Mouse (Mus musculus) testis, postnatal 14 days (tissue): ENCODE results near the gene Nt5m.
"Not testable (repeated sequence)": the region's sequence is repeated elsewhere in the genome, so short reads cannot be mapped to it uniquely, and the experiment has no call there.

Experiments used
- DNase-seq: peaks from one replicate; pipeline ENCODE4 v3.0.0; 2021; ENCODE audit warnings: low spot score

The Nt5m gene

GRCm38 (mm10) chr11:59839008-59839458 lies at the start of gene Nt5m:
Nt5m (plus strand) TSS chr11:59839447.
- DNase-seq = peak; percentile 95

DNA sequence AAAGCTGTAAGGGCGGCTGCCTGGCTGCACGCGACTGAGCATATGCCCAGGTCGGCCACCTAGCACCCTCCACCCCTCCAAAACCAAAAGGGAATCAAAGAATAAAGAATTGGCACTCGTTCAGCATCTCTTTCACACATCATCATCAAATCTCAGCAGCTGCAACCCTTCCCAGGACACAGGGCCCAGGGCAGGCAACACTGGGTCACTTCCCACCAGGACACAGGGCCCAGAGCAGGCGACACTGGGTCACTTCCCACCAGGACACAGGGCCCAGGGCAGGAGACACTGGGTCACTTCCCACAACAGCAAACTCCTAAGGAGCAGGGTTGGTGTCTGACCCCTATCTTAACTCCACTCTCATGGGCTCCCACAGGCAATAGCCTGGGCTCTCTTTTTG lies 45.9 kb upstream of the Nt5m start:
- no peak for DNase-seq

DNA sequence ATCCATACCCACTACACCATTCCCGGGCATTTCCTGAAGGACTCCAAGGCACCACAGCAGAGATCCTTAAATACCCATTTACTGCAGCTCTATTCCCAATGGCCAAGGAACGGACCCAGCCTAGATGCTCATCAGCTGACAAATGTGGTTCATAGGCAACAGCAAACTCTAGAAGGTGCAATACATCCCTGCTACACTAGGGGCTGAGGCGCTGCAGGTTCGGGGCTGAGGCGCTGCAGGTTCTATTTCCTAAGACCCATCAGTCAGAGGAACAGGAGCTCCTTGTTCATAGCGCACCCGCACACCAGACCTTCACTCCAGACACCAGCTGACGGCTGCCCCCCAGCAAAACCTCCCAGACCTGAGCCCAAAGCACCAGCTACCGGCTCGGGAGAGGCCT lies 38.8 kb upstream of the Nt5m start:
- DNase-seq = no peak

DNA sequence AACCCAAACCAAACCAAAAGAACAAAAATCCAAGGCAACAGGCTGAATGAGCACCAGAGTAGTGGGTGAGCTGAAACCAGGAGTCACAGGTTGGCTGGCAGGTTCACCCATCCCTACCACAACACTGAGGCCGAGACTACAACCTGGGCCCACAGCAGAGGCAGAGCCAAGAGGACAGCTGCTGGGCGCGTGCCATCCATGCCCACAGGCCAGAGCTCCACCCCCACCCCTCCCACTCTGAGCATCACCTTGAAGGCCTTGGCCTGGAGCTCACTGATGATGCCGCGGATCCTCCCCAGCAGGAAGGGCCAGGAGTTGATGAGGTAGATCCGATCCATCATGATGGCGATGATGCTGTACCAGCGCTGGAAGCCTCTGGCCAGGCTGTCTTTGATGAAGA lies 37.4 kb upstream of the Nt5m start:
- DNase-seq = no peak

GRCm38 (mm10) chr11:59803516-59803915 lies 35.7 kb upstream of the Nt5m start:
- no peak for DNase-seq

DNA sequence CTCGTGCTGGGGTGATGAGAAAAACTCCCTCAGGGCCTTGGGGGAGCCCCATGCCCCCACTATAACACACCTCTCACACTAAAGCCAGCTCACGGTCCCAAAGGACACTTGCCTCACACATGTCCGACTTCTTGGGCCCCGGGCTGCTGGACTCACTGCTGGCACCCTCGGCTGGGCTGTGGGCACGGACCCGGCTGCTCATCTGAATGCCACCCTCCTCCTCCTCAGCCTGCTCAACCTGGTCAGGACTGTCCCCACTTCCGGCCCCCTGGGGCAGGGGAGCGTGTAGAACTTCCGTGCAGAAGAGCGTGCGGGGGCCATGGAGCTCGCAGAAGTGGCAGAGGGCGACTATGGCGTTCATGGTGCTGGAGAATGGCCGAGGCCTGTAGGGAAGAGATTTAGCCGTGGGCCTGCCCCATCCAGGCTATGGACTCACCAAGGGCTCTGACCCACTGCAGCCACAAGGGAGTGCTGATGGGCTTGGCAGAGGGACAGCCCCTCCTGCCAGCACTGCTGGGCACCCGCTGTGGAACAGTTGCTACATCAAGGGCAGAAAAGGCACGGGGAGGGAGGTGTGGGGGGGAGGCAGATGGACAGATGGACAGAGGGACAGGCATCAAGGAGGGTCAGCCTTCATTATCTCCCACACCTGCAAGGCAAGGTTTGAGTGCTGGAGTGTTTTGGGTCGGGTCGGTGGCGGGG lies 34.7 kb upstream of the Nt5m start:
- DNase-seq = no peak

GRCm38 (mm10) chr11:59805256-59805655 lies 34.0 kb upstream of the Nt5m start:
- DNase-seq = no peak

DNA sequence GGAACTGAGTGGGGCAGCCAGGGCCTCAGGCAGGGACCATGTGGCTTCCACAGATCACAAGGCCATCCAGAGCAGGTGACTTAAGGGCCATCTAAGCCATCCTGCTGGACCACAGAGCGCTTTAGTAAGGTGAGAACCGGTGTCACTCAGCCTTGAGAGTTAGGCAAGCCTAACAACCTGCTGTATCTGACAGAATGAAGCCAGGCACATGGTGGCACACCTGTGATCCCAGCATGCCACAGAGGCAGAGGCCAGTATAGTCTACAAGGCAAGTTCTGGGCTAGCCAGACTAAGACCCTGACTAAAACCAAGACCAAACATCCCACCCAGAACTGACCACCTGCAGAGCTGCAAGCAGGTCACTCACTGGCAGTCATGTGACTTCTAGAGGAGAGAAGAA lies 33.6 kb upstream of the Nt5m start:
- no peak for DNase-seq

DNA sequence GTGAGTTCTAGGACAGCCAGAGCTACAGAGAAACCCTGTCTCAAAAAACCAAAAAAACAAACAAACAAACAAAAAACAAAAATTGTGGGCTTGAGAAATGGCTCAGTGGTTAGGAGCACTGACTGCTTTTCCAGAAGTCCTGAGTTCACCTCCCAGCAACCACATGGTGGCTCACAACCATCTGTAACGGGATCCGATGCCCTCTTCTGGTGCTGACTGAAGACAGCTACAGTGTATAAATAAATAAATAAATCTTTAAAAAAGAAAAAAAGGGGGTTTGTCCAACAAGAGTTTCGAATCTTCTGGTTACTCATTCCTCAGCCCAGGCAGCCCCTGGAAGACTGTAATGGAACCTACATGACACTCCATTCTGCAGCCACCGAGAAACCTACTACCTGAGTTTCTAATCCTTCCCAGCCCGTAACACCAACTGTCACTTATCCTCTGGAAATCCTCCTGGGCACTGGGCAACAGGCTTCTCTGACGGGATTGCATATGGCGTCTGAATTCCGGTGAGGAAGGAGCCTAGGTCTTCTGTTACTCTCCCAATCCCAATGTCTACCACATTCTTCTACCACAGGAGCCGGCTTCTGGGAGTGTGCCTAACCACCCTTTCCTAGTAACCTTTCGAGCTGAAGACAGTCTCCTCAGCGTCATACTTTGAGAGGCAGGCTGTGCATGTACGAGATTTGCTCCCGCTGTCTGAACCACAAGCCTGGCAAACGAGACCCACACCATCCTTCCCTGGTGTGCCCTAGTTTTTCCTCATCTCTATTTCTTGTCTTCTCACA lies 30.9 kb upstream of the Nt5m start:
- no peak for DNase-seq

DNA sequence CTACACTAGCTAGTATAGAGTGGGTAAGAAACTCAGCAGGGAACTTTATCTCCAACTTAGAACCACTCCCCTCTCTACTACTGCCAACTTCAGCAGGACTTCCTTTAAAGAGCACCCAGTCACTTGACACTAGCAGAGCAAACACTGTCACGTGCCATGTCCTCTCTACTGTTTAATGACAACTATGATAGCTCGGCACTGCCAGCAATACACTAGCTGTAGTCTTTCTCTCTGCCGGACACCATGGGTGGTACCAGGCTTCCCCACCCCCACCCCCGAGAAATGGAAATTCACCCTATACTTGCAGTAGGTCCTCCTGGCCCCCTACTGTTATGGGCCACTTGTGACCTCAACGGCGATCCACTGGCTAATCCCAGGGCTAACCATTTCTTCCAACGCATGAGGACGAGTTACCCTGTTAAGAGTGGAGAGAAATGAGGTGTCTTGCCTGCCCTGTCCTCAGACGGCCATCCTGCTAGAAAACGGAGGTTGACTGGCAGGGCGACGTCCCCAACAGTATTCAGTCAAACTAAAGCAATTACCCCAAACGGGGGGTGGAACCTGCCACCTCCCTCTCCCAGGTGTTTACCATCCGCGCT lies 30.1 kb upstream of the Nt5m start:
- DNase-seq = no peak

GRCm38 (mm10) chr11:59809670-59810474 lies 29.4 kb upstream of the Nt5m start, which contains the start of gene Flcn:
Flcn (minus strand) TSS chr11:59810016.
- DNase-seq = peak; percentile 83

- DNase-seq = no peak
Observed at GRCm38 (mm10) chr11:59810480-59811158, 28.6 kb upstream of the Nt5m start.

- no peak for DNase-seq
Observed at GRCm38 (mm10) chr11:59811211-59811610, 28.0 kb upstream of the Nt5m start.

DNA sequence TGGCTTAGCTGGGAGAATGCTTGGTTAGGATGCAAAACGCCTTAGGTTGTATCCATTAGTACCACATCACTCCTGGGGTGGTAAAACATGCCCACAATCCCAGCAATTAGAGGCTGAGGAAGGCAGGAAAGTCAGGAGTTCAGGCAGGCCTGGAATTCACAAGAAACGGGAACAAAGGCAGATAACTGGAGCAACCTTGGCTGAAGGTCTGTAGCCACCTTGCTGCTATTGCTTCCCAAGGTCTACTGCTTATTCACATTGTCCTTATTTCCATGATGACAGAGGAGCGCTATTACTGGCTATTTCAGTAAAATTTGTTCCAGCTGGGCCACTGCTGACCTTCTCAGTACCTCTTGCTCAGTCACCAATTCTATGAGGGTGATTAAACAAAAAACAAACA lies 26.0 kb upstream of the Nt5m start:
- no peak for DNase-seq

DNA sequence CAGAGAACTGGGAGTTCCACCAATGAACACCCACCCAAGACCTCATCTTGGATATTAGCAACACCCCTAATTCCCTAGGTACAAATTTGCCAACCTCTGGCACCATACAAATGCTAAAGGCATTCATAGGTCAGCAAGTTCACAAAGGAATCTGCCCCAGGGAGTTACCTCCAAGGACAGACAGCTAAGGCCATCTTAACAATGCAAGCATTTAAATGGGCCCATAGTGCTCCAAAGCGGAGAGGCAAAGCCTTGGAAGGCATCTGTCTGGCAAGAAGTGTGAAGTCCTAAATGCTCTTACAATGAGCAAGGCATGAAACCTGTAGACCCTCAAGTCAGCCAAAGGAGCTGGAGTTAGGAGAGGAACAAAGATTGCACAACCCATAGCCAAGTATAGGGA lies 24.9 kb upstream of the Nt5m start:
- no peak for DNase-seq

- DNase-seq = no peak
Observed at GRCm38 (mm10) chr11:59814936-59815335, 24.3 kb upstream of the Nt5m start.

- DNase-seq = no peak
Observed at GRCm38 (mm10) chr11:59815482-59816065, 23.7 kb upstream of the Nt5m start.

DNA sequence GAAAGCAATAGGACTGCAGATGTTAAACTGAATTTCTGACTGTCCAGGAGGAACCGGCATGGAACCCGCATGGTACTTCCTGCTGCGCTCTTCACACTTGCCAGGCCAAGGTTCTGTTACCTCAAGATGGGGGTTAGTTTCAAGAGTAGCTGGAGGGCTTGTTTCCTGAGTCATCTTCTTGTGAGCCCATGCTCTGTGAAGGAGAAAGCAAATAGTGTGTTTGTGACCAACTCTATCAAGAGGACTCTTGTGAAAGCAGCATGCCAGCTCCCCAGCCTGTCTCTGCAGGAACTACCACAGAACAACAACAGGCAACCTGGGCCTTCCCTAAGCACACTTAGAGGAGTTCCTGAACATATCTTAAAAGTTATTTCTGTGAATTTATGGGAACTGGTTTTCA lies 21.3 kb upstream of the Nt5m start:
- DNase-seq = no peak

DNA sequence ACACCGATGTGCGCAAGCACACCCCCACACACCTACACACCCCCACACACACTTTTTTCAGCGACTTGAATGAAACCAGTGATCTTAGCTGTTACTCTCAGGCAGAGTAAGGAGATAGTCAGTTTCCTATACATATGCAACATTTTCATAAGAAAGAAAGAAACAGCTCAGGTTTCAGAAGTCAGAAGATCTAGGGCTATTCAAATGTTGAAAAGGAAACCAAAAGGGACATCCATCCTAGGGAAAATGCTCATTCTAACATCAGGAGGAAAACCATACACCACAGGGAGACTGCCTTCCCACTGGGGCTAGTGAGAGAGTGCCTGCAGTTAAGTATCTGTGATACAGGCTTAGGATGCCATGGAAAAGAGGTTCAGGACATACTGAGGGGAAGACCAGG lies 17.6 kb upstream of the Nt5m start:
- no peak for DNase-seq

- not testable (repeated sequence) for DNase-seq
Observed at GRCm38 (mm10) chr11:59837789-59838188, 1.5 kb upstream of the Nt5m start.

GRCm38 (mm10) chr11:59838426-59838825 lies 821 bp upstream of the Nt5m start:
- DNase-seq = no peak
